Mouse (Mus musculus) layer of hippocampus, postnatal 25 days (tissue): ENCODE data around the gene Spint1. TPM values are rescaled to one million over a fixed set of nuclear protein-coding genes. Genes with fewer than 3 reads are reported as not detected.

Experiments
- DNase-seq, 2 experiments: peaks; one replicate each; pipeline ENCODE4 v3.0.0; 2022; ENCODE audit warnings: mixed read lengths in 2 of 2, low spot score in 1 of 2; ENCODE audit errors: extremely low spot score in 1 of 2
- total RNA-seq, 2 experiments: library from RNA; stranded (reverse); gene quantifications; 2 replicates each; pipeline ENCODE4 v1.2.3; 2021

Gene Spint1
- total RNA-seq, 2 experiments from 2014 or later, result 0.92 to 1.9 TPM

DNA sequence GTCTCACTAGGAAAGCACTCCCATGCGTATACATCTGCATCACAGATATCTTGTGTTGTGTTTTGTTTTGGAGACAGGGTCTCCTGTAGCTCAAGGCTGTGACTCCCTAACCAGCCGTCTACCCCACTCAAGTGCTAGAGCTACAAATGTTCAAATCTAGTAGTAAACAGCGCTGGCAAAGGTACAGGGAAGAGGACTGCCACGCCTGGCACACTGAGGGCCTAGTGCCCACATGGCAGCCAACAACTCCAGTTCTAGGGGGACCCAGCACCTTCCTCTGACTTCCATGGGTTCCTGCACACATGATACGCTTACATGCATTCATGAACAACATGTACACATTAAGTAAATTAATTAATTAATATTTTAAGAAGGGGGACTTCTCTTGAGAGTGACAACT lies 55.1 kb downstream of the Spint1 start:
- DNase-seq, result no peak

- DNase-seq, result no peak
These were observed 55.7 kb downstream of the Spint1 start for GRCm38 (mm10) chr2:119292852-119293251.

- DNase-seq, result no peak
These were observed 56.1 kb downstream of the Spint1 start for GRCm38 (mm10) chr2:119293311-119293710.

DNA sequence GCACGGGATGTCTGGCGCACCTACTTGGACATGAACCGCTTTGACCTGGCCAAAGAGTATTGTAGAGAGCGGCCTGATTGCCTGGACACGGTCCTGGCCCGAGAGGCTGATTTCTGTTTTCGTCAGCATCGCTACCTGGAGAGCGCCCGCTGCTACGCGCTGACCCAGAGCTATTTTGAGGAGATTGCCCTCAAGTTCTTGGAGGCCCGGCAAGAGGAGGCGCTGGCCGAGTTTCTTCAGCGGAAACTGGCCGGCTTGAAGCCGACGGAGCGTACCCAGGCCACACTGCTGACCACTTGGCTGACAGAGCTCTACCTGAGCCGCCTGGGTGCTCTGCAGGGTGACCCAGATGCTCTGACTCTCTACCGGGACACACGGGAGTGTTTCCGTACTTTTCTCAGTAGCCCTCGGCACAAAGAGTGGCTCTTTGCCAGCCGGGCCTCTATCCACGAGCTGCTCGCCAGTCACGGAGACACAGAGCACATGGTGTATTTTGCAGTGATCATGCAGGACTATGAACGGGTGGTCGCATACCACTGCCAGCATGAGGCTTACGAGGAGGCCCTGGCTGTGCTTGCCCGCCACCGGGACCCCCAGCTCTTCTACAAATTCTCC lies 56.7 kb downstream of the Spint1 start:
- DNase-seq, result no peak

DNA sequence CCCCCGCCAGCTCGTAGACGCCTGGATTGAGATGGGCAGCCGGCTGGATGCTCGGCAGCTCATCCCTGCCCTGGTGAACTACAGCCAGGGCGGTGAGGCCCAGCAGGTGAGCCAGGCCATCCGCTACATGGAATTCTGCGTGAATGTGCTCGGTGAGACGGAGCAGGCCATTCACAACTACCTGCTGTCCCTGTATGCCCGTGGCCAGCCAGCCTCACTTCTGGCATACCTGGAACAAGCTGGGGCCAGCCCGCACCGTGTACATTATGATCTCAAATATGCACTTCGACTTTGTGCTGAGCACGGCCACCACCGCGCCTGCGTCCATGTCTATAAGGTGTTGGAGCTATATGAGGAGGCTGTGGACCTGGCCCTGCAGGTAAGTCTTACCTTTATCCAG lies 57.2 kb downstream of the Spint1 start:
- DNase-seq, result no peak

GRCm38 (mm10) chr2:119296756-119297155 lies 59.6 kb downstream of the Spint1 start:
- no peak for DNase-seq

GRCm38 (mm10) chr2:119297506-119297905 lies 60.3 kb downstream of the Spint1 start:
- DNase-seq, result no peak

- peak in 1 of 2 experiments; percentile 73 for DNase-seq
These were observed 61.2 kb downstream of the Spint1 start for GRCm38 (mm10) chr2:119298330-119298729.

DNA sequence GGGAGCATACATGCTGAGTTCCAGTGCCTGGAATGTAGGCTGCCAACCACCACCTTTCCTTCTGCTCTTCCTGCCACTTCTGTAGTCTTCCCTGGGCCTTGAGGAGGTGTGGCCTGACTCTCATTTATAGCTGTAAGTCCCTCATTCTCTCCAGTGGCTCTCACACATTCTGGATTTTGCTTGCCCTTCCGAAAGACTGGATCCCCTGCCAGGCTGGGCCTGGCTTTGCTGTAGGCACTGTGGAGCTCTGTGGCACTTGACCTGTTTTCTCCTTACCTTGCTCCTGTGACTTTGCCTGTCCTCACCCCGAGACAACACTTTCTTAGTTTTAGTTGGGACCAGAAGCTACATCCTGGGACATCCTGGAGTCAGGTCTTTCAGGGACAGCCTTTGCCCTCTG lies 61.7 kb downstream of the Spint1 start:
- DNase-seq, result no peak

Other genes starting within 250 kb of the Spint1 start
- 10 to 100 TPM; 49.7 to 57.8 TPM for gene Ccdc32, start 208.0 kb upstream of the Spint1 start, total RNA-seq
- 1 to 10 TPM; 6.8 to 7.2 TPM for gene Rpusd2, start 202.6 kb upstream of the Spint1 start, total RNA-seq
- gene Knl1, start 190.2 kb upstream of the Spint1 start, total RNA-seq, result under 1 TPM; 0.49 to 0.52 TPM
- 1 to 10 TPM in 1 of 2 experiments, under 1 TPM in 1; 0.99 to 1.2 TPM for gene Rad51, start 124.6 kb upstream of the Spint1 start, total RNA-seq
- gene Rmdn3, start 80.3 kb upstream of the Spint1 start, total RNA-seq, result 10 to 100 TPM; 51.5 to 56.5 TPM
- gene Gchfr, start 69.6 kb upstream of the Spint1 start, total RNA-seq, result not detected
- not detected for gene Gm14137, start 62.9 kb upstream of the Spint1 start, total RNA-seq
- 10 to 100 TPM; 28.3 to 38.8 TPM for gene Zfyve19, start 28.7 kb upstream of the Spint1 start, total RNA-seq
- gene Dnajc17, start 28.6 kb upstream of the Spint1 start, total RNA-seq, result 10 to 100 TPM; 15.8 to 19.7 TPM
- not detected for gene Ppp1r14d, start 7.5 kb upstream of the Spint1 start, total RNA-seq
- 1 to 10 TPM; 6.3 to 6.9 TPM for gene Rhov, start 33.9 kb downstream of the Spint1 start, total RNA-seq
- gene Vps18, start 51.4 kb downstream of the Spint1 start, total RNA-seq, result 10 to 100 TPM; 37.5 to 43.9 TPM
- gene Dll4, start 88.4 kb downstream of the Spint1 start, total RNA-seq, result 1 to 10 TPM; 3.0 to 5.2 TPM
- 1 to 10 TPM; 6.4 to 7.1 TPM for gene Chac1, start 113.9 kb downstream of the Spint1 start, total RNA-seq
- 10 to 100 TPM; 16.0 to 19.1 TPM for gene Ino80, start 240.3 kb downstream of the Spint1 start, total RNA-seq